Mouse (Mus musculus): ENCODE measurements around the gene Saa2.
"Not testable (repeated sequence)": the region's sequence is repeated elsewhere in the genome, so short reads cannot be mapped to it uniquely, and the experiment has no call there.

Gene Saa2

GRCm38 (mm10) chr7:46751490-46751889 lies at the start of gene Saa2:
Gene Saa2, plus strand, starts transcription at chr7:46751790.
- no peak for DNase-seq

- DNase-seq = peak; percentile 80
Observed at GRCm38 (mm10) chr7:46710390-46710844, 41.2 kb upstream of the Saa2 start, which contains the start of gene Saal1. Gene Saal1, minus strand, starts transcription at chr7:46710680.

GRCm38 (mm10) chr7:46712250-46712649 lies 39.3 kb upstream of the Saa2 start:
- no peak for DNase-seq

GRCm38 (mm10) chr7:46714518-46714917 lies 37.1 kb upstream of the Saa2 start:
- peak; percentile 81 for DNase-seq

- no peak for DNase-seq
Observed at GRCm38 (mm10) chr7:46715600-46715999, 36.0 kb upstream of the Saa2 start, which contains the start of gene Saa3. Gene Saa3, minus strand, starts transcription at chr7:46715700.

GRCm38 (mm10) chr7:46716897-46717296 lies 34.7 kb upstream of the Saa2 start:
- peak; percentile 42 for DNase-seq

- peak; percentile 87 for DNase-seq
Observed at GRCm38 (mm10) chr7:46718591-46719270, 32.9 kb upstream of the Saa2 start.

- peak; percentile 38 for DNase-seq
Observed at GRCm38 (mm10) chr7:46719526-46719925, 32.1 kb upstream of the Saa2 start.

GRCm38 (mm10) chr7:46720460-46720859 lies 31.1 kb upstream of the Saa2 start:
- peak; percentile 45 for DNase-seq

- no peak for DNase-seq
Observed at GRCm38 (mm10) chr7:46723354-46723753, 28.2 kb upstream of the Saa2 start.

- no peak for DNase-seq
Observed at GRCm38 (mm10) chr7:46723849-46724248, 27.7 kb upstream of the Saa2 start.

- DNase-seq = no peak
Observed at GRCm38 (mm10) chr7:46724396-46724795, 27.2 kb upstream of the Saa2 start.

- DNase-seq = no peak
Observed at GRCm38 (mm10) chr7:46727584-46727983, 24.0 kb upstream of the Saa2 start.

- no peak for DNase-seq
Observed at GRCm38 (mm10) chr7:46732458-46732857, 19.1 kb upstream of the Saa2 start, which contains the start of gene Saa4. Gene Saa4, minus strand, starts transcription at chr7:46732603.

- no peak for DNase-seq
Observed at GRCm38 (mm10) chr7:46734983-46735382, 16.6 kb upstream of the Saa2 start.

GRCm38 (mm10) chr7:46738561-46739460 lies 12.8 kb upstream of the Saa2 start:
- no peak for DNase-seq

GRCm38 (mm10) chr7:46740041-46740440 lies 11.5 kb upstream of the Saa2 start:
- DNase-seq = not testable (repeated sequence)

- not testable (repeated sequence) for DNase-seq
Observed at GRCm38 (mm10) chr7:46742880-46743279, 8.7 kb upstream of the Saa2 start, which contains the start of gene Saa1. Gene Saa1, minus strand, starts transcription at chr7:46742980.

GRCm38 (mm10) chr7:46745816-46746215 lies 5.8 kb upstream of the Saa2 start:
- DNase-seq = no peak

GRCm38 (mm10) chr7:46746381-46746780 lies 5.2 kb upstream of the Saa2 start:
- no peak for DNase-seq

- DNase-seq = no peak
Observed at GRCm38 (mm10) chr7:46748459-46748858, 3.1 kb upstream of the Saa2 start.

GRCm38 (mm10) chr7:46761049-46761795 lies 9.6 kb downstream of the Saa2 start:
- DNase-seq = no peak

GRCm38 (mm10) chr7:46762601-46763000 lies 11.0 kb downstream of the Saa2 start:
- DNase-seq = no peak

Measured in cerebellum, adult 11 months (tissue).